Mouse (Mus musculus): ENCODE data around the gene Rptor.

DNA sequence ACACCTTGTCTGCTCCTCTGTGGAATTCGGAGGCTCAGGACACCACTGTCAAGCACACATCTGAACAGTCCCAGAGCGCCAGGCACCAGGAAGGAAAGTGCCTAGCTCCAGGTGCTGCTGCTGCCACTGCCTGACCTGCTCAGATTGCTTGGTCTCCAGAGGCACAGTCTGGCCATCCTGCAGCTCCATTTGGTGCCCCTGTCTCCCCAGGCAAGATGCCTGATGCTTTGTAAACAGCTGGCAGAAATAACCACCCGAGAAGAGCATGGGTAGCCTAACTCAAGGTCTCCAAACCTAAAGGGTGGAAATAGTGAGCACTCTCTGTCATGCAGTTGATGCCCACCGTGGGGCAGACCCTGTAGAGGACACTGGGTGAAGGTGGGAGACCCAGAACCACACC, 311.7 kb downstream of the Rptor start:
- TF ChIP-seq CTCF (IDR thresholded peaks at IDR 0.05; ENCODE audit: extremely low read depth, insufficient read depth, low read length): no peak
- TF ChIP-seq POLR2A (IDR thresholded peaks at IDR 0.05; ENCODE audit: extremely low read depth, insufficient read depth, low read length): no peak
